Mouse (Mus musculus): Measurements from ENCODE around the gene Arl8a.

DNA sequence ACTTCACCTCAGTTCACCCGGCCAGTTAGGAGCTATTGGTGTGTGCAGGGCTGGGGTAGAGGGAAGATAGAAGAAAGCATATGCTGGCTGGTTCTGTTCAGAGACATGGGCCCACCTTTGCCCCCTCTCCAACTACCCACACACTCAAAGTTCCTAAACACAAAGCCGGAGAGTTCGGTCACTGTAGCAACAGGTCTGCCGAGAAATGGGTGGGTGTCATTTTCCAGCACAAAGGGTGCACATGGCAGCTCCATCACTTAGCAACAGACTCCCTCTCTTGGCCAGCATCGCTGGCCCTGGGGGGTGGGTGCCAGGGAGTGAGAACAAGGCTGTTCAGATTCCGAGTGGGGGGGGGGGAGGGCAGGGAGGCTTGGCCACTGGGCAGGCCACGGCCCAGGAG, 12.4 kb downstream of the Arl8a start:
- TF ChIP-seq POLR2A (IDR thresholded peaks at IDR 0.05; ENCODE audit: low read depth, low read length) (no peak), CTCF (IDR thresholded peaks at IDR 0.05; ENCODE audit: extremely low read depth, insufficient read length, insufficient replicate concordance, low read depth, low read length) (no peak)
